Mouse (Mus musculus) kidney, adult 2 months (tissue): Measurements from ENCODE around the gene Atp6v0e2.

Experiments
- CTCF ChIP-seq: fragments of 200-500 bp; conservative IDR thresholded peaks from 2 replicates; pipeline ENCODE4 v1.5.1; 2011; ENCODE audit warnings: low read depth, mild to moderate bottlenecking, control low read depth, low read length, moderate library complexity, mixed read lengths; ENCODE audit not compliant: insufficient read depth, insufficient read length
- POLR2A ChIP-seq: fragments of 200-500 bp; IDR thresholded peaks from one replicate; pipeline ENCODE4 v1.6.1; 2011; ENCODE audit warnings: low read depth, low read length, control low read depth

DNA sequence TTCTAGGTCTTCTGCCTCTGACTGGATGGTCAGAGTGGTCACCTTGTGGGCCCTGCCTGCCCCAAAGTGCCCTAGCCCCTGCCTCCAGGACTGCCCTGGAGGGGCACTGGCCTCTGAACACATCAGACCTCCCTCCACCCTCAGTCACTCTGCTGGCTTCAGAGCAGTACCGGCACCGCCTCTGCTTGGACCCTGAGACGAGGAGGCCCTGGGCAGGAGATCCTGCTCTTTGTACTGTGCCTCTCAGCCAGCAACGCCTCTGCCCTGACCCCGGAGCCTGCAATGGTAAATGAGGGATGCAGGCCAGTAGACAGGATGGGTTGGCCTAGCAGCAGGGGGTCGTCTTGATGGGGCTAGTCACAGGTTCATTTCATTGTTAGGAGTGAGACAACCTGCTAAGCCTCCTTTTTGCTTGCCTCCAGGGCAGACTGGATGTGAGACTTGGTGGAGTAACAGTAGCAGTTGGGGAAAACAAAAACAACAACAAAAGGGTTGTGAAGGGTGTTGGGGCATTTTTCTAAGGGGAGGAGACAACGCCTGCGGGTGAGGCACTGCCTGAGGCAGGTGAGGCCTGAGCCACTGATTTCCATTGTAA, 44.2 kb upstream of the Atp6v0e2 start:
- TF ChIP-seq CTCF (no peak), POLR2A (no peak)
